Comparison of ENCODE assay signal across 18 mouse cellular contexts in genomic region chr4:10114831-10115230, GRCm38 (mm10).
"Had no signal": no experiment of that assay in that cellular context is flagged by ENCODE, and none has a peak within 500 bp of the region (broad histone marks: within the 10 kb centered on the region; RNA-seq: fewer than 3 reads in every experiment).

No protein-coding gene starts in this region.

- H3K9ac ChIP-seq: liver, embryonic 13.5 days; liver, embryonic 15.5 days; liver, postnatal 0 days; lung, embryonic 15.5 days; midbrain, embryonic 13.5 days; neural tube, embryonic 12.5 days; stomach, embryonic 15.5 days had no signal

- H3K36me3 ChIP-seq: liver, embryonic 13.5 days; liver, embryonic 15.5 days; lung, embryonic 15.5 days; midbrain, embryonic 13.5 days; neural tube, embryonic 12.5 days; stomach, embryonic 15.5 days had no signal

- H3K4me2 ChIP-seq: liver, embryonic 13.5 days; liver, embryonic 15.5 days; lung, embryonic 15.5 days; midbrain, embryonic 11.5 days; midbrain, embryonic 13.5 days; neural tube, embryonic 12.5 days; stomach, embryonic 15.5 days had no signal

- H3K27me3 ChIP-seq: liver, embryonic 13.5 days; liver, embryonic 15.5 days; lung, embryonic 15.5 days; megakaryocyte, embryonic 14.5 days; midbrain, embryonic 13.5 days; neural tube, embryonic 12.5 days; stomach, embryonic 15.5 days had no signal

- H3K9me3 ChIP-seq: liver, embryonic 13.5 days; liver, embryonic 15.5 days; lung, embryonic 15.5 days; megakaryocyte, embryonic 14.5 days; midbrain, embryonic 13.5 days; neural tube, embryonic 12.5 days; stomach, embryonic 15.5 days had no signal

- H3K27ac ChIP-seq: liver, embryonic 13.5 days; liver, embryonic 15.5 days; lung, embryonic 15.5 days; macrophage; midbrain, embryonic 13.5 days; neural tube, embryonic 12.5 days; stomach, embryonic 15.5 days; stomach, postnatal 0 days had no signal

- ATAC-seq: liver, postnatal 0 days; lung, postnatal 0 days; midbrain, embryonic 13.5 days had no signal

- DNase-seq: liver, embryonic 13.5 days; liver, postnatal 0 days; lung, postnatal 14 days; lung, postnatal 36 days; right cerebral cortex, postnatal 14 days; thymus, adult 2 months; thymus, postnatal 25 days; thymus, postnatal 4 days had no signal

- H3K4me3 ChIP-seq: liver, embryonic 13.5 days; liver, embryonic 15.5 days; lung, embryonic 15.5 days; megakaryocyte, embryonic 14.5 days; midbrain, embryonic 13.5 days; neural tube, embryonic 12.5 days; stomach, embryonic 15.5 days had no signal

- H3K4me1 ChIP-seq: liver, embryonic 13.5 days; liver, embryonic 15.5 days; lung, embryonic 15.5 days; megakaryocyte, embryonic 14.5 days; midbrain, embryonic 13.5 days; neural tube, embryonic 12.5 days; stomach, embryonic 15.5 days had no signal
